Mouse (Mus musculus): ENCODE measurements at regions not wholly inside any gene's neighbourhood (a gene's known extent, or its start where the extent isn't known, plus 50 kb on each side); places are given as distances from the start of the nearest gene placed in this dataset.

DNA sequence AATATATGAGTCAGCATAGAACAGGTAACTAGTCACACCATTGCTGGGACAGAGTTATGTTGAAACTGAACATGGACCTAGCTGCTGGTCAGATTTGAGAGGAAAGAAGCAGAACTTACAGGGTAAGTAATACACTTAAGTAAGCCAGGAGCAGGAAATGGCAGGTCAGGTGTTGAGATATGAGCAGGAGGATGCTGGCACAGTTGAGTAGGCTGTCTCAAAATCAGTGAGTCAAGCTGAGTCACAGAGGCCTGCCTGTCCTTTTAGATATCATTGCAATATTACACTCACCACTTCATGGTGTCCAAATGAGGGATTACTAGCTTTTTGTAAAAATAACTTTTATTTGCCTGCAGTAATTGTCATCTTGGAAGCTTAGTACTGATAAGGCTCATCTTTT, 182.6 kb upstream of the Kcnj3 start:
- TF ChIP-seq CTCF (IDR thresholded peaks at IDR 0.05 in 2 of 3, conservative IDR thresholded peaks at IDR 0.05 in 1 of 3; ENCODE audit: control insufficient read depth in 1 of 3, insufficient read depth in 1 of 3, low read depth in 2 of 3, low read length in 3 of 3, poor library complexity in 1 of 3, severe bottlenecking in 1 of 3) (no peak), NRF1 (IDR thresholded peaks at IDR 0.05; ENCODE audit: insufficient read depth, low read depth, low read length, poor library complexity, severe bottlenecking) (no peak), EP300 (IDR thresholded peaks at IDR 0.05; ENCODE audit: low read depth in 1 of 2, low read length in 2 of 2) (no peak), BHLHE40 (IDR thresholded peaks at IDR 0.05; ENCODE audit: borderline replicate concordance, low read depth, low read length) (no peak), MAFK (IDR thresholded peaks at IDR 0.05; ENCODE audit: borderline replicate concordance, low read depth, low read length) (no peak)

Measured in MEL (cell line).